Mouse (Mus musculus): ENCODE results near the gene Adamtsl1. TPM values are rescaled to one million over a fixed set of nuclear protein-coding genes. Genes with fewer than 3 reads are reported as not detected.

Adamtsl1 gene
- polyA plus RNA-seq, 1 experiment = 7.0 TPM

DNA sequence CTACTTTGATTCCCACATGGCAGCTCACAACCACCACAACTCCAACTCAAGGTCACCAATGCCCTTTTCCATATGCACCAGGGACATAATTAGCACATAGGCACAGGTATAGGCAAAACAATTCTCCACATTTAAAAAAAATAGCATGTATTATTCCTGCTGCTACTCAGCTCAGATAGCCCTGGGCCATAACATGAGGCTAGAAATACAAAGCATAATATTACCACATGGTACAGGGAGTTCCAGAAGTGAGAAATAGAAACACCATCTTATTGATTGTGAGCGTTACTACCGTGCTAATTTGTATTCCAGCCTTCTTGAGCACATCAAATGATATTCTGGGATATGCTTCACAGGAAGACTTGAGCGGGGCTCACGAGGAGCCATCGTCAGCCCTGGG is 155.3 kb downstream of the Adamtsl1 start:
- no peak for DNase-seq (ENCODE audit: extremely low spot score in 1 of 2, low spot score in 1 of 2)

DNA sequence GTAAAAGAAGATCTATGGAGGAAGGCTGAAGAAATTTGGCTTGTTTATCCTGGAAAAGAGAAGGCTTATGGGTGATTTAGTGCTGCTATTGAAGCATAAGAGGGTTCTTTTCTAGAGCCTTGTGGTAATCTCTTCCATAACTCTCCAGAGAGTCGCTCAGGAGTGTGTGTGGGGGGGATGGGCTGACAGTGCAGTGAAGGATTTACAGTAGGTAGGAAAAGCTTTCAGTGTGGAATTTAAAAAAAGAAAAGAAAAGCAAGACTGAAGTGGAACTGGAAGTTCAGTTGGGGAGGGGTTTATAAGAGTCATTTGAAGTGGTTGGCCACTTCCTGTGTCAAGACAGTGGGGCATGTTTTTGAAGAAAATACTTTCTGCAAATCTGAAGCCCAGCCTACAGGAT is 155.8 kb downstream of the Adamtsl1 start:
- DNase-seq (ENCODE audit: extremely low spot score in 1 of 2, low spot score in 1 of 2) = no peak

DNA sequence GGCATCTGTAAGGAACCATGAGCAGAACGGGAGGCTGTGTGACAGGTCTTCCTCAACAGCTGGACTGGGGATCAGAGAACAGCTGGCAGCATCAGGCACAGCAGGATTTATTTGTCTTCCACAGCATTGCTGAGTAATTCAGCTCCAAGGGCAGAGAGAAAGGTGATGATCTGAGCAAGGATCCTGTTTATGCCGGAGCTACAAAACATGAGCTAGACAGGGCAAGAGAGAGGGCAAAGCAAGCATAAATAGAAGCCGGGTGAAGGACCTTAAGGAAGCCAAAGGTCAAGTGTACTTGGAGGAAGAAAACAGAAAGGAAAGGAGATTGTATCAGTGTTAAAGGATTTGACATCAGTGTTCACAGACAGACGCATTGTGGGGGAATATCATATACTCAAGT is 158.3 kb downstream of the Adamtsl1 start:
- DNase-seq (ENCODE audit: extremely low spot score in 1 of 2, low spot score in 1 of 2) = no peak

DNA sequence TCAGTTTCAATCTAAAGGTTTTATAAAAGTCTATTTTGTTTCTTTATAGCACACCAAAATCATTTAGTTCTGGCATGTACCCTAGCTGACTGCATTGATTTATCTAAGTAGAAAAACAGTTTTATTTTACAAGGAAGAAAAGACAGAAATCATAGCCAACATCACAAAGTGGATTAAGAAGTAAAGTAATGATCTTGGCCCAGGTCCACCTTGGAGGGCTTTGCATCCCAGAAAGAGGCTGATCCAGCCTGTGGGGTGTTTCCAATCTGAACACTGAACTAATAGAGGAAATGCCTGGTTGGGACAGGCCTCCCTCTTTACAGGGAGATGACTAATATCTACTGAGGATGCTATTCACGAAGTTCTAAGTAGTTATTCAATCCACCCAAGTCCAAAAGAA is 163.6 kb downstream of the Adamtsl1 start:
- DNase-seq (ENCODE audit: extremely low spot score in 1 of 2, low spot score in 1 of 2) = no peak

DNA sequence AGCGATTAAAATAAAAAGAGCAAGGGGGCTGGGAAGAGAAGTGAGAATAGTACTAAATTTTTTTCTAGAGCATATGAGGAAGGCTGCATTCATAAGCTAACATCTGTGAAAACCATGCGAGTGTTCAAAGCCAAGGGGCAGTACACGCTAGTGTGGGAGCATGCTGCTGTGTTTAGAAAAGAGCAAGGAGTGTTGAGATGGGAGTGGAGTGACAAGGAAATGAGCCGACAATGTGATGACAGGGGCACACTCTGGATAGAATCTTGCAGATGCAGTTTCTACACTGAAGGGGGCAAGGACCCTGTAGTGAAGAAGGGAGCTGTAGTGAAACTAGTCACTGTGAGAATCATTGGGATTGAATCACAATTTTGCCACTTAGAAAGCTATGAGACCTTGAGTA is 172.2 kb downstream of the Adamtsl1 start:
- no peak for DNase-seq (ENCODE audit: extremely low spot score in 1 of 2, low spot score in 1 of 2)

DNA sequence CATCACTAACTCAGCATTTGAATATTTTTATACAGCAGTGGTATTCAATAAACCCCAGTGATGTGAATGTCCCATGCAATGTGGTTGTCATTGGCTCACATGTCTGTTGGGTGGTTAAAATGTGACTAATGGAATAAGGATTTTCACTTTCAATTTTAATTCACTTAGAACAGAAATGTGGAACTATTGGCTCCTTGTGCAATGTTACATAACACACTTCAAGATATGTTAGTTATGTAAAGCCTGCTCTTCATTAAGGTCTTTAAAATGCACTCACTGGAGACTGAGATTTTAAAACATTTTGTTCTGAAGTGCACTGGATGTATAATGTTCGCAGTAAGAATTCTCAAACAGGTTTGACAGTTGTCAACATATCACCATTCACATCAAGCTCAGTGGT is 181.3 kb downstream of the Adamtsl1 start:
- DNase-seq (ENCODE audit: extremely low spot score in 1 of 2, low spot score in 1 of 2) = peak in 1 of 2 experiments; percentile 3

DNA sequence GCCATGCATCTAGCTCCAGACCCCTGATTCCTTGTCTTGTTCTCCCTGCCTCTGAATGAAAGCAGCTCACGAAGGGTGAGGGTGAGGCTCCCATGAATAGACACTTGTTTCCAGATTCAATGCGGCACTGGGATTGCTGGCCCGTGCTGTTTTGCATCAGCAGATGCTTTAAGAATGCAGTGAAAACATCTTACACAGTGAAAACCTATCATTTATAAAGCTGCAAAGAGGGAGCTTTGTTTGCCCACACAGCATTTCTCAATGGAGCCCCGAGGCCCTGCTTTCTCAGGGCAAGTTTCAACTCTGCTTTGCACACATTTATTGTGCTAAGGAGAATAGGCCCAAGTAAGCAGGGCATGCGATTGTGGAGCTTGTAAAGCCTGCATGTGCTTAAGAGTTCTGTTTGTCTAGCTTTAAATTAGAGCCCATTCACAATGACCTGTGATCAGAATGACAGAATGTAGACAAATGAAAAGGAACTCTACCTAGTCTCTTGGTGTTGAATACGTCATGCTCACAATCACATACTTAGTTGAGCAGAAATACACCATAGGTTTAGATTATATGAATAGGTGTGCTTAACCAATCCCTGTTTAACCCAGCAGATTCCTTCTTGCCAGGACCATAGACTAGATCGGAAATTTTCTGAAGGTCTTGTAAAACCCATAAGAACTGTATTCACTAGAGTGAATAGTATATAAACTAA is 193.5 kb downstream of the Adamtsl1 start:
- DNase-seq (ENCODE audit: extremely low spot score in 1 of 2, low spot score in 1 of 2) = no peak

DNA sequence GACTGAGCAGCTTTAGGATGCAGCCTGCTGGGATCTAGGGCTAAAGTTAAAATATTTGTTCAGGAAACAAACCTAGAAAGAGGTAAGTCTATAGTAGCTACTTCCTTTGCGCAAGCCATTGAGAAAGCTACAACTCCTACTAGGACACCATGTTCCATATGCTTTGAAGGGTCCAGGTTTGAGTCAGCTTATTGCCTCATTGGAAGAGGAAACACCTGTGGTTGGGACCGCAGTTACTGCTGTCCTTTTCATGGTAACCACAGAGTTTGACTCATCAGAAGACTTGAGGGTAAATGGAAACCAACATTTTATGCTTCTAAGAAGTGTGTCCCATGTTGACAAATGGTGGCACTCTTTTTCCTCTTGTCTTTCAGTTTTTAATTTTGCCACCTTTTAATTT is 195.7 kb downstream of the Adamtsl1 start:
- DNase-seq (ENCODE audit: extremely low spot score in 1 of 2, low spot score in 1 of 2) = no peak

DNA sequence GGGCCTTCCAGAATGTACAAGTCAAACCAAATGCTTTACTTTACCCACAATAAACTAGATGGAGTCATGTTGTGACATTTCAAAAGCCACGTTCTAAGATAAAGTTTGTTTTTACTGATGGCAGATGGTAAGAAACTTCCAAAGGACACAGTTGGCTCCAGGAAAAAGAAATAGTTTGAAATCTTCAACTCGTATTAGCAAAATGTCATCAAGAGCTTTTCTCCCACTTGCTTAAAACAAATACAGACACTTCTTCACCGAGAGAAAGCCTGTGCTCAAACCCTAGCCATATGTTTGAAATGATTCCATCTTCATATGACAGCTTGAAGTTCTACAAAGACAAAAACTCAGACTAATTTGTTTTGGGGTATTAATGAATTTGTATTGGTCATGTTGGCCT is 211.0 kb downstream of the Adamtsl1 start:
- no peak for DNase-seq (ENCODE audit: extremely low spot score in 1 of 2, low spot score in 1 of 2)

DNA sequence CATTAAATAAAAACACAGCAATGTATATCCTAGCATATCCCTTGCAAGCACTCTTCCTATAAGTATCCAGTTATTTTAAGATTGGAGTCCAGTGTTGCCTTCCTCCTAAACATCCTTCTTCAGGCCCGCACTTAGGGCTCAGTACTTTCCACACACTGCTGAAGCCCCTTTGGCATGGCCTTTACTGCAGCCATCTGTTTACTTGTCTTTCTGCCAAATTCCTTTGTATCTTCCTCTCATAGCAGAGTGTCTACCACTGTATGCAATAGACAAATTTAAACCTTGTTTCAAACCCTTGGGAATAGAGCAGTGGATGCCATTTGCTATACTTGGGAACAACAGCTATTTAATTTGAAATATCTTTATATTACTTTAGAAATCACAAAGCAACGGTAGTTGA is 213.8 kb downstream of the Adamtsl1 start:
- DNase-seq (ENCODE audit: extremely low spot score in 1 of 2, low spot score in 1 of 2) = no peak

DNA sequence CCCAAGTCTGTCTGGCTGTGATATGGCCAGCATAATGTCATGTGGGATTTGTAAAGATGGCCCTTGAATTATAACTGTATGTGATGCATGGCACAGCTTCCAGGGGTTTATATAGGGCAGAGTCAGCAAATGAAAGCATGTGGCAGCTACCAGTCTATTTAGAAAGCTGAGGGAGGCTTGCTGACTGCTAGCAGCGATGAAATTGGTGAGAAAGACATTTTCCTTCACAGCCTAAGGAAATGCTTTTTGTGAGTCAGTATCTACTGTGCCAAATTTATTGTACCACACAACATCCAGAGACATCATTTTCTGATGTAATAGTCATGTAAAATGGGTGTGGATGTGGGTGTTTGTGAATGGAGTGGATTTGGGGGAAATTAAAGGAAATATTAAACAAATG is 214.4 kb downstream of the Adamtsl1 start:
- DNase-seq (ENCODE audit: extremely low spot score in 1 of 2, low spot score in 1 of 2) = peak; percentile 8 to 50

DNA sequence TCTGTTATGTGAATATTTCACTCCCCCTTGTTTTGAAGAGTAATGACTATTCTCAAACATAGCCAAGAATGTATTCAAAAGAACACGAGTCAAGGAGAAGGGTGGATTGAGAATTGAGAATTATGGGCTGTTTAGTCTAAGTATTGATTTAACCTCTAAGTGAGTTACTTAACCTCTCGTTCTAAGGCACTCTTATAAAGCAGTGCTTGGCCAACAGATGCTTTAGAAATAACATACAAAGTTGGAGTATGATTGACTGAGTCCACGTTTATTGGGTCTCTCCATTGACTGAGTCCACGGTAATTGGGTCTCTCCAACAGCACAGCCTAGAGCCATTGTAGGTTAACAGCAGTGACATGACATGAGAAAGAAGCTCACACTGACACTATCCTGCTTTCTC is 226.5 kb downstream of the Adamtsl1 start:
- DNase-seq (ENCODE audit: extremely low spot score in 1 of 2, low spot score in 1 of 2) = no peak

DNA sequence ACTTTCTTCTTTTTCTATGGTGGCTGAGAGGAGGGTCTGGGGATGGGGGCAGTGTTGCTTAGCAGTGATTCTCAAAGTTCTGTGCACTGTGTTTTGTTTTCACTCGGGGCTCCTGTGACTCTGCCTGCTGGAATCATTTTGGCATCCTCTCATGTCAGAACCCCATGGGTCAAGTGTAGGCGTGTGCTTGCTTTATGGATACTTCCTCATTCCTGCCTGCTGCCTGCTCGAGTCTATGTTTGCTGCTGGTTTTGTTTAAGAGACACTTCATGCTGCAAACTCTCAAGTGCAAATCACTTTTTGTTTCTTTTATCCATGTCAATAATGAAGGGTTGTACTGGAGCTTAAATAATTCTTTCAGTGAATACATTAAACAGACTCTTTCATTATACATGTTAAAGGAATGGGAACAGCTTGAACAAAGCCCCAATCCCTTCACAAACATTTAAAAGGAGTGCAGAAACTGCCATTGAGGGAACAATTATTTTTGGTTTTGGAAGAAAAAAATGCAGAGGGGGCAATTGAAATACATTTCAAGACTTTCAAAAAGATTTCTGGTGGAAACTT is 227.9 kb downstream of the Adamtsl1 start:
- DNase-seq (ENCODE audit: extremely low spot score in 1 of 2, low spot score in 1 of 2) = no peak

DNA sequence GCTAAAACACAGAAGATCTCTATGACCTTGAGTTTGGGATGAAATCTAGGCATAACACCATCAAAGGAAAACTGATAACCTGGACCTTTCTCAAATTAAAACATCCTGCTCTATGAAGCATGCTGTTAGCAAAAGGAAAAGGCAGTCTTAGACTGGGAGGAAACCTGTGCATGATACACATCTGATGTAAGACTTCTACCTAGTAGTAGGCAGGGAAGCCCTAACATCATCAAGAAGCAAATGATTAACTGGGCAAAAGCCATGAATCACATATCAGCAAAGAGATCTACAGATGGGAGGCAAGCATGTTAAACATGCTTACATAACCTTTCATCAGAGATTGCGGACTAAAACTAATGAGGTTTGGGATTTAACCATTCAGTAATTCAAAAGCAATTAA is 229.5 kb downstream of the Adamtsl1 start:
- DNase-seq (ENCODE audit: extremely low spot score in 1 of 2, low spot score in 1 of 2) = no peak

DNA sequence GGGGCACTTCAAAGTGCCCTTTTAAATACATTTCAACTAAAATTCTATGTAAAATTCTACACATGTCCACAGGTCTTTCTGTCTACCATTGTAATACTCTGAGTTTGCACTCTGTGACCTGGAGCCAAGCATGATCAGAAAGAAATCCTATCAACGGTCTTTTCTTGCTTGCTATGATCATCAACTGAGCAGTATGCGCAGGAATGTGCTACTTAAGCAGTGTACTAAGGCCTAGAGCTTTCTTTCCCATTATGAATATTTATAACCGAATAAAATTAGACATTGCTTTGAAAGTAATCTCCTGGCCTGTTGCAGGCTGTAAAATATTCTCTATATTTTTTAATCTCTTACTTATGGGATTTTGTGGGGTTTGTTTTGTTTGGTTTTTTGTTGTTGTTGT is 248.7 kb downstream of the Adamtsl1 start:
- no peak for DNase-seq (ENCODE audit: extremely low spot score in 1 of 2, low spot score in 1 of 2)

DNA sequence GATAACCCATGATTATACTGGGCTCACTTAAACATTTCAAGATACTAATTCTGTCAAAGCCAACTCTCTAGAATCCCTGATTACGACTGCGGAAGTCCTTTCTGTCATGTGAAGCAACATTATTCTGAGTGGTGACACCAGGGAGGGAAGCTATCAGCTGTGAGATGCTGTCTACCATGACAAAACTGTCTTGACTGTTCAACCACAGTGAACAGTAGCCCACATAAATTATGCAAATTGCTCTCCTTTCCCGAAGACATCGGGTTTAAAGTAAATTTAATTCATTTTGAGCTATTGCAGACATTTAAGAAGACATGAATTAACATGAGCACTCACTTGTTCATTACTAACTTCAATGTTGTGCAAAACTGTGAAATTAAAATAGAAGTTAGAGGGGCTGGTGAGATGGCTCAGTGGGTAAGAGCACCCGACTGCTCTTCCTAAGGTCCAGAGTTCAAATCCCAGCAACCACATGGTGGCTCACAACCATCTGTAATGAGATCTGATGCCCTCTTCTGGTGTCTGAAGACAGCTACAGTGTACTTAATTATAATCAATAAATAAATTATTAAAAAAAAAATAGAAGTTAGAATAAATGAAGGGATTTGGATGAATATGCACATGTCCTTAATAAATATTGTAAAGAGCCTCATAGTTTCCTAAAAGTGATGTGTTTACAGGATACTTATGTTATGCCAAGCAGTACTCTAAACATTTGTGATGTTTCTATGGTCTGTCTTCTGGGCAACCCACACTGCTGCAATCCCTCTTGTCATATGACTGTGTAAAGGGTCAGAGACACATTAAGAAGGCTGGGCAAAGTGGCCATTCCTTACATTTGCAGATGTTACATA is 249.4 kb downstream of the Adamtsl1 start:
- no peak for DNase-seq (ENCODE audit: extremely low spot score in 1 of 2, low spot score in 1 of 2)

DNA sequence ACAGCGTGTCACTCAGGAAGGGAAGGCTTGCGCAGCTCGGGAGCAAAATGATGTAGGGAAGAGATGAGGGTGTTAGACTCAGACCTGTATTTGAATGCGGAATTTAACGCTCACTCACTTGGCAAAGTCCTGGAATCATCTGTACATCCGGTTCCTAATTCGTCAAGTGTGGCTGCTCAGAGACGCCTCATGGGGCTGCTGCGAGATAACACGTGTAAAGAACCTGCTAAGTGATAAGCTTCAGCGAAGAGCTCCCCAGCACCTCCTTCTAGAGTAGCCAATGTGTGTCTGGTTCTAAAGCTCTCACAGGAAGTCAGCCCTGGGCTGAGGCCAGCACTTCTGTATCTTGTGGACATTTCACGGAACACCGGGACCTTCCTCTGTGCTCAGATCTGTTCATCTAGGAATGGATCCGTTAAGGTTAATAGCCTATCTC is 250.1 kb downstream of the Adamtsl1 start:
- no peak for DNase-seq (ENCODE audit: extremely low spot score in 1 of 2, low spot score in 1 of 2)

DNA sequence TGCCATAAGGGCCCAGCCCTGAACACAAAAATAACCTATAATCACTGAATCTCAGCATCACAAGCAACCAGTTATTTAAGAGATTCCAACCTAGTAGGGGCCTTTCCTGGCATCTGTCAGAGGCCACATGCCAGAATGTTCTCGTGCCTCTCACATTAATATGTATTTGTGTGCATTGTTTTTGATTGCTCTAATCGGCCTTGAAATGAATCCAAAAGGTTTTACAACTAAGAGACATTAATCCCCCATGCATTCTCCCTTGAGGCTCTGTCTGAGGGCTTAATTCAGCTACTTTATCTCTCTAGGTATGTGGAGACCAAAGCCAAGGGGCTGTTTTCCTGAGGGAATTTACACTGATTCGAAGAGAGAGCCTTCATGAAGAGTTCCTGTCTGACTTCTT is 250.5 kb downstream of the Adamtsl1 start:
- DNase-seq (ENCODE audit: extremely low spot score in 1 of 2, low spot score in 1 of 2) = no peak

DNA sequence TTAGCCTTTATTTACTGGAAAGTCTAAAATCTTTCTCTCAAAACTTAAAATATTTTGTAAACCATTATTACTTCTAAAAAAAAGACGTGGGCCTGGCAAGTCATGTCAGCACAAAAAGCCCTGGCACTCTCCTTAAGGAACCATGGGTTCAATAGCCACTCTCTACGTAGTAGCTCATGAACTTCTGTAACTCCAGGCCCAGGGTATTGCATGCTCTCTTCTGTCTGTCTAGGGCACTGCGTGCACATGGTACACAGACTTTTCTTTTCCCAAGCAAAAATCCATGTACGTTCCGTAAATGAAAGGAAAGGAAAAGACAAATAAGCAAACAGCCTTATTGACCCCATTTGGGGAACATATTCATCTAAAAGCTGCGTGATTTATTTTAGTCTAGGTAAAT is 253.7 kb downstream of the Adamtsl1 start:
- DNase-seq (ENCODE audit: extremely low spot score in 1 of 2, low spot score in 1 of 2) = no peak

DNA sequence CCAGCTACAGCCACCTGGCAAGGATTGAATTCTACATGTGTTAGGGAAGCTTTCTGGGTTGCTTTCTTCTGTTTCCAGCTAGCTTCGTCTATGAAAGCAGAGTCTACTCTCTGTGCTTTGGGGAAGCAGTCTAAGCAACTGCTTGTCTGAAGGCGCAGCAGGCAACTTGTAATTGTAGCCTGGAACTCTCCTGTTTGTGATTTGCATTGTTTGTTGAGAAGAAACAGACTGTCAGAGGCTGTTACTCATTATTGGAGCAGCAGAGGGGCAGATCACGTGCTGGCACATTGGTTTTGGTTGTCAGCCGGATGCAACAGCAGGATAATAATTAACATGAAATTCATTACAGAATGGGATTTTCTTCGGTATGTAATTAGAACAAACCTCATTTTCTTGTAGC is 254.1 kb downstream of the Adamtsl1 start:
- DNase-seq (ENCODE audit: extremely low spot score in 1 of 2, low spot score in 1 of 2) = no peak

DNA sequence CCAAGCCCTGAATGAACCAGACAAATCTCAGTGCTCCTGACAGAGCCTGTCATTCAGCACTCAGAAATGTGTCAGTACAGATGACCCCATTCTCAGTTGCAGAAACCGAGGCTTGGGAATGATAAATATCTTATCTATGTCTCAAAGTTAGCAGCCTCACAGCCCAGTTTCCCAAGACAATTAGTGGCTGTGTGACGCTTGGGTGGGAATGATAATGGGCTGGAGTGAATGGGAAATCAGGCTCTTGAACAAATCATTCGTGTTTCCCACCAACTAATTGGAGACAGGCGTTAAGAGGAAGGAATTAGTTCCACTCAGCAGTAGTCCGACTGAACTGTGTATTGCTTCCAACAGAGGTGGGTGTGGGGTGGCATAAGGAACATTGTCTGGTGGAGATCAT is 268.5 kb downstream of the Adamtsl1 start:
- no peak for DNase-seq (ENCODE audit: extremely low spot score in 1 of 2, low spot score in 1 of 2)
